Comparison of ENCODE assay signal across 7 mouse cellular contexts in genomic region chr3:104700751-104701335, GRCm38 (mm10).
A peak's percentile ranks its signal among the peaks of the same experiment; 100 is the strongest.
DNase-seq lines count a peak whose midpoint lies in the region; ATAC-seq and TF ChIP-seq lines count a peak whose summit lies in the region.

No protein-coding gene starts in this region.

- no peak overlapping the region for H3K4me3 ChIP-seq in embryonic facial prominence, embryonic 10.5 days
- no peak overlapping the region for H3K4me3 ChIP-seq in kidney, adult 2 months (ENCODE audit: insufficient read depth, low read depth, low read length)
- H3K4me3 ChIP-seq in limb, embryonic 12.5 days (replicated peaks): no peak overlapping the region
- no peak overlapping the region for H3K4me3 ChIP-seq in midbrain, embryonic 15.5 days

- no peak overlapping the region for H3K9ac ChIP-seq in limb, embryonic 12.5 days (replicated peaks)
- H3K9ac ChIP-seq in midbrain, embryonic 15.5 days: no peak overlapping the region

- TF ChIP-seq POLR2A in kidney, adult 2 months (IDR thresholded peaks at IDR 0.05; ENCODE audit: low read depth, low read length): no peak

- no peak overlapping the region for H3K27ac ChIP-seq in embryonic facial prominence, embryonic 10.5 days (replicated peaks)
- H3K27ac ChIP-seq in kidney, adult 2 months (ENCODE audit: insufficient read depth, low read depth, low read length): no peak overlapping the region
- H3K27ac ChIP-seq in limb, embryonic 12.5 days: no peak overlapping the region
- H3K27ac ChIP-seq in midbrain, embryonic 15.5 days: no peak overlapping the region

- no peaks in the 10 kb centered on the region for H3K9me3 ChIP-seq in embryonic facial prominence, embryonic 10.5 days
- no peaks in the 10 kb centered on the region for H3K9me3 ChIP-seq in limb, embryonic 12.5 days
- H3K9me3 ChIP-seq in midbrain, embryonic 15.5 days: no peaks in the 10 kb centered on the region

- 0 out of 2 replicates have a peak, but pooled peaks cover 5% of the 10 kb centered on the region for H3K4me1 ChIP-seq in embryonic facial prominence, embryonic 10.5 days
- peaks cover 11% of the 10 kb centered on the region; the same call in 1 of the 2 replicates for H3K4me1 ChIP-seq in kidney, adult 2 months (ENCODE audit: control insufficient read depth, insufficient read depth, low read length)
- no peaks in the 10 kb centered on the region for H3K4me1 ChIP-seq in limb, embryonic 12.5 days (replicated peaks)
- no peaks in the 10 kb centered on the region for H3K4me1 ChIP-seq in midbrain, embryonic 15.5 days

- H3K4me2 ChIP-seq in limb, embryonic 12.5 days: no peak overlapping the region
- H3K4me2 ChIP-seq in midbrain, embryonic 15.5 days: no peak overlapping the region

- 4% methylated on average over 23 of the region's 23 CpGs for WGBS in embryonic facial prominence, embryonic 10.5 days
- 7% methylated on average over 23 of the region's 23 CpGs for WGBS in kidney, adult 2 months
- 6% methylated on average over 23 of the region's 23 CpGs for WGBS in limb, embryonic 12.5 days
- 5% methylated on average over 23 of the region's 23 CpGs for WGBS in midbrain, embryonic 15.5 days

- 0 out of 2 replicates have a peak, but pooled peaks cover 7% of the 10 kb centered on the region for H3K27me3 ChIP-seq in embryonic facial prominence, embryonic 10.5 days (replicated peaks; ENCODE audit: low read depth, poor library complexity, severe bottlenecking)
- H3K27me3 ChIP-seq in kidney, adult 2 months (replicated peaks; ENCODE audit: control insufficient read depth, insufficient read depth, low read length): no peaks in the 10 kb centered on the region
- no peaks in the 10 kb centered on the region for H3K27me3 ChIP-seq in limb, embryonic 12.5 days
- H3K27me3 ChIP-seq in midbrain, embryonic 15.5 days (replicated peaks): peaks cover 5% of the 10 kb centered on the region; the same call in 1 of the 2 replicates

- peak; percentile 63 for ATAC-seq in limb, embryonic 12.5 days (ENCODE audit: insufficient number of reproducible peaks, insufficient read depth, low FRiP score, low TSS enrichment, low read depth)
- ATAC-seq in midbrain, embryonic 15.5 days (replicated peaks): 0 out of 2 replicates have a peak, but pooled peaks have one; percentile 60

- peak; percentile 88 for DNase-seq in adrenal gland, postnatal 10 days
- DNase-seq in embryonic facial prominence, embryonic 10.5 days (ENCODE audit: low spot score): peak; percentile 91
- peak; percentile 61 to 71 for DNase-seq in heart, adult 18-20 months
- peak; percentile 82 for DNase-seq in kidney, adult 2 months
- peak; percentile 50 to 72 for DNase-seq in spleen, adult 18-20 months

- H3K36me3 ChIP-seq in embryonic facial prominence, embryonic 10.5 days (replicated peaks): no peaks in the 10 kb centered on the region
- no peaks in the 10 kb centered on the region for H3K36me3 ChIP-seq in kidney, adult 2 months (ENCODE audit: control insufficient read depth, insufficient read depth, low read length)
- no peaks in the 10 kb centered on the region for H3K36me3 ChIP-seq in limb, embryonic 12.5 days
- H3K36me3 ChIP-seq in midbrain, embryonic 15.5 days (replicated peaks): no peaks in the 10 kb centered on the region

- peak; percentile 79 for TF ChIP-seq CTCF in kidney, adult 2 months (conservative IDR thresholded peaks at IDR 0.05; ENCODE audit: insufficient read depth, insufficient read length, low read depth, low read length)
